Mouse (Mus musculus) heart, adult 18-20 months (tissue): Measurements from ENCODE around the gene Npas1. TPM values are rescaled to one million over a fixed set of nuclear protein-coding genes. Genes with fewer than 3 reads are reported as not detected.
A peak's percentile ranks its signal among the peaks of the same experiment; 100 is the strongest.

Experiments used
- DNase-seq, 2 experiments: peaks; one replicate each; pipeline ENCODE4 v3.0.0; 2021 to 2022; ENCODE audit warnings: mixed read lengths in 1 of 2
- total RNA-seq, 2 experiments: library from RNA; stranded (reverse); gene quantifications; 2 replicates each; pipeline ENCODE4 v1.2.3; 2021

Npas1 gene
- total RNA-seq, 2 experiments from 2014 or later: not detected

DNA sequence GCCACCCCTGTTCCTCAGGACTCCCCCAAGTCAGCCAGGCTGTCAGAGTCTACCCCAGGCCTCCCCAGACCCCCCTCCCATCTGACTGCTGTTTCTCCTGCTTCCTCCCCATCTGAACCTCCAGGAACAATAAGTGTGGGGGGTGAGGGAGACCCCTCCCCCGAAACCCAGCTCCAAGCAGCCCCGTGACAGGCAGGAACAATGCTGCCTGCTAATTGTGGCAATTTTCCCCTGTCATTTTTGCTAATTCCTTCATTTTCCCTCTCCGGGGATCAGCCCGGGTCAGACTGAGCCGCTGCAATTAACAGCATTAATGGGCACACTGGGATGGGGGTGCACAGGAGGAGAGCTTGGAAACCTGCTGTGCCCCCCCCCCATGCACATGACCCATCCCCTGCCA is 9.4 kb downstream of the Npas1 start:
- no peak for DNase-seq

DNA sequence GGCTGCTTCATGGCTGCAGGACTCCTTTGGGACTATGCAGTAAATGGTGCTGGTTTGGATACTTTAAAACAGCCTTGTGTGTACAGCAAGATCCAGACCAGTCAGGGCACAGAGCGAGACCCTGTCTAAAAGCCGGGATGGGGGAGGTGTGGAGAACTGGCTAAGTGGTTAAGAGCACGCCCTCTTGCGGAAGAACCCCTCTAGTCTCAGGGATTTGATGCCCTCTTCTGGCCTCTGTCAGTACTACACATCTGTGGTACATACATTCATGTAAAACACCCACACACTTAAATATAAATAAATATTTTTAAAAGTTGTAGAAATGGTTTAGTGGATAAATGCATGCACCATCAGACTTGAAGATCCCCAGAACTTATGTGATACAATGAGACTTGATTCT is 11.0 kb downstream of the Npas1 start:
- no peak for DNase-seq

GRCm38 (mm10) chr7:16465568-16465967 is 12.0 kb downstream of the Npas1 start:
- no peak for DNase-seq

GRCm38 (mm10) chr7:16465160-16465559 is 12.4 kb downstream of the Npas1 start:
- DNase-seq: peak; percentile 55 to 87

DNA sequence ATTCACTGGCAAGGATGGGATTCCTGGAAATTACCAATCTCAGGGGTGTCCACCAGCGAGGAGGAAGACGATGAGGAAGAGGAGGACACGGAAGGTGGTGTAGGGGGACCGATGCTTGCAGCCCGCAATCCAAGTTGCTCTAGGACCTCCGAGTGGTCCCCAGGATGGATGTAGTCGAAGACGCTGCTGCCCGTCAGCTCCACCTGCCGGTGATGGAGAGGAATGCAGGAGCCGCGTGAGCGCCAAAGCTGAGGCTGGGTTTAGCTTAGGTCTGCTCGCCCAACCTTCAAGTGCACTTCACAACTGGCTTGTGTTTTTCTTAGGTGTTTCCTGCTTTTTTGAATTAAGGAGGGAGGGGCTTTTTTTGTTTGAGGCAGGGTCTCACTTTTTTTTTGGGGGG is 14.3 kb downstream of the Npas1 start:
- DNase-seq: peak; percentile 71 to 92

DNA sequence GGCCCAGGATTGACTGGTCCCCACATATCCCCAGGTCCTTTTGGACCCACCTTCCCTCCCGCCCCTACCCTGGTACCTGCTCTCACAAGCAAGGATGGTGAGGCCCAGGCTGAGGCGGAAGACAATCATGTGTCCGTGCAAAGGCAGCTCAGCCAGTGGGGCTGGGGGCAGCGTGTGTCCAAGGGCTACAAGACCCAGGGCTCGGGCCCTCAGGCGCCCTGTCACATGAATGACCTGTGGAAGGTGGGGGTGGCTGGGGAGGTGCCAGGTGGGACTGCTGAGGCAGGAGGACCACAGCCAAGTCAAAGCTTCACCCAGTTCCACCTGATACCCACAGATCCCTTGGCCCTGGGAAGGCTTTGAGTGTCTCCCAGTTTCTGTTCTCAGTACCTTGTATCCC is 15.8 kb downstream of the Npas1 start:
- no peak for DNase-seq

- no peak for DNase-seq
These were observed 16.4 kb downstream of the Npas1 start for GRCm38 (mm10) chr7:16461151-16461550.

GRCm38 (mm10) chr7:16460566-16460965 is 17.0 kb downstream of the Npas1 start:
- DNase-seq: no peak

DNA sequence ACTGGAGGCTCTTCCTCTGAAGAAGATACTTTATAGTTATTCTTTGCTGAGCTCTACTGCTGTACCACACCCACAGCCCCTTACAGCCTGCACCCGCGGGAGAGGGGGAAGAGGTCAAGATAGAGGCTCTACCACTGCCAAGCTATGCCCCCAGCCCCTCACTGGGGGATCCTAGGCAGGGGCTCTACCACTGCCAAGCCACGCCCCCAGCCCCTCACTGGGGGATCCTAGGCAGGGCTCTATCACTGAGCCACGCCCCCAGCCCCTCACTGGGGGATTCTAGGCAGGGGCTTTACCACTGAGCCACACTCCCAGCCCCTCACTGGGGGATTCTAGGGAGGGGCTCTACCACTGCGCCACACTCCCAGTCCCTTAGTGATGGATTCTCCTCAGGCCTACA is 21.2 kb downstream of the Npas1 start:
- DNase-seq: no peak

DNA sequence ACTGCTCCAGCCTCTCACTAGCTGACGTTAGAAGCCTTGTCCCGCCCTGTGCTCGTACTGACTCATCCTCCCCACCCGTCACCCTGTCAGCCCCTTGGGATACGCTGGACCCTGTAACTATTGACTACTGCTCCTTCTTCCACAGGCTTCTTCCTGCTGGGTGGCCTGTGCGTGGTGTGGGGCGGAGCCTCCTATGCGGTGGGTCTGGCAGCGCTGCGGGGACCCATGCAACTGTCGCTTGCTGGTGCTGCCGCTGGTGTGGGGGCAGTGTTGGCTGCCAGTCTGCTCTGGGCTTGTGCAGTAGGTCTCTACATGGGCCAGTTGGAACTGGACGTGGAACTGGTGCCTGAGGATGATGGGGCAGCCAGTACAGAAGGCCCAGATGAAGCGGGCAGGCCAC is 22.5 kb downstream of the Npas1 start:
- no peak for DNase-seq

DNA sequence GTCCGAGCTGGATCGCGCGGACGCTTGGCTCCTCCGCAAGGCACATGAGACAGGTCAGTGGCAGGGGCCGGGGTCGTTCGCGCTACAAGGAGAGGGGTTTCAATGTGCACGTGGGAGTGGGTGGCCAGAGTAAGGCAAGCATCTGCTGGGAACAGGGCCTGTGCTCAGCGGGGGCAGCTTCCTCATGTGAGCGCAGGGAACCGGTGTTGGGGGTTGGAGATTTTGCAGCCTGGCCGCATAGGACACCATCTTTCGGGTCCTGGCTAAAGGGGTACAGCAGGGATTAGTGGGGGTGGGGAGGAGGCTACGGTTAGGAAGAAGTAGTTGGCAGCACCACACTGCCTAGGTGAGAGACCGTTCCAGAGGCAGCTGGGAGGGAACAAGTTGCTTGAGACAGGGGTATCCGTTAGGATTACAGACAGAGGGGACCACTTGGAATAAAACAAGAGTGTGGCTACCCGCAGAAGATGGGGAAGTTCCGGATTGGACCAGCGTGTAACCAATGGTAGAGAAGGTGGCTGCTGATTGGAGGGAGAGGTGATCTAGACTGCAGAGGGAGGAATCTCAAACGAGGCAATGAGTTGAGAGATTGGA is 24.3 kb downstream of the Npas1 start:
- DNase-seq: peak; percentile 62 to 65

GRCm38 (mm10) chr7:16452587-16453073 is 24.9 kb downstream of the Npas1 start, which contains the start of gene Tmem160:
Gene Tmem160 (plus strand): TSS chr7:16452779.
- peak; percentile 94 to 97 for DNase-seq

DNA sequence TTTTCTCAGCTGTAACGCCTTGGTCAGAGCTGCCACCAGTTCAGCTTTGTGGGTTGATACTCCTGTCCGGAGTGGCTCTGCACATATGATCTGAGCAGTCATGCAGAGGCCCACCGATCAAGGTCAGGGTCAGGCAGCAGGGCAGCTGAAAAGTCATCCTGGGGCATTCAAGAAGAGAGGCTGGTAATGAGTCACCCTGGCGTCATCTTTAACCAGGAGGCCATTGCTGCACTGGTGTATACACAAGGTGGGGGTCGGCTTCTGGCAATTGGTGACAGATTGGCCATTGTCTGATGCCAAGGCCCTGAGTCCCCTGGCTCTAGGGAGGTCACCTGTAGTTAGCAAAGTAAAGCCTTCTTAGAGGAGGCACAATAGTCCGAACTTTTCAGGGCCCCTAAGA is 25.9 kb downstream of the Npas1 start:
- DNase-seq: no peak

DNA sequence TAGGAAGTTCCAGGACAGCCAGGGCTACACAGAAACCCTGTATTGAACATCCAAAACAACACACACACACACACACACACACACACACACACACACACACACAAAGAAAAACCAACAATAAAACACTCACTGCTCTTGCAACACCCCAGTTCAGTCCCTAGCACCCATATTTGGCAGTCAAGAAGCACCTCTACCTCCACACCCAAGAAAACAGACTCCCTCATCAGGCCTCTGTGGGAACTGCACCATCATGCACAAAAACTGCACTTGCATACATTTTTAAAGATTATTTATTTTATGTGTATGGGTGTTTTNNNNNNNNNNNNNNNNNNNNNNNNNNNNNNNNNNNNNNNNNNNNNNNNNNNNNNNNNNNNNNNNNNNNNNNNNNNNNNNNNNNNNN is 36.3 kb downstream of the Npas1 start:
- no peak for DNase-seq

DNA sequence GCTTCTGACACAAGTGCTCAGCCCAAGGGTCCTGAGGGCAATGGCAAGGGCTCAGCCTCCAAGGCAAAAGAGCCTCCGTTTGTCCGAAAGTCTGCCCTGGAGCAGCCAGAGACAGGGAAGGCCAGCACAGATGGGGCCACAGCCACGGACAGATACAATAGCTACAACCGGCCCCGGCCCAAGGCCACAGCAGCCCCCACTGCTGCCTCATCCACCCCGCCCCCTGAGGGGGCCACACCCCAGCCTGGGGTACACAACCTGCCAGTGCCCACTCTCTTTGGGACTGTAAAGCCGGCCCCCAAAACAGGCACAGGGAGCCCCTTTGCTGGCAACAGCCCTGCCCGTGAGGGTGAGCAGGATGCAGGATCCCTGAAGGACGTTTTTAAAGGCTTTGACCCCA is 42.4 kb downstream of the Npas1 start:
- DNase-seq: no peak

- no peak for DNase-seq
These were observed 44.1 kb downstream of the Npas1 start for GRCm38 (mm10) chr7:16433352-16433971.

GRCm38 (mm10) chr7:16426129-16426729 is 51.3 kb downstream of the Npas1 start:
- peak; percentile 86 to 92 for DNase-seq

GRCm38 (mm10) chr7:16425721-16426120 is 51.8 kb downstream of the Npas1 start:
- DNase-seq: no peak

GRCm38 (mm10) chr7:16423731-16424130 is 53.8 kb downstream of the Npas1 start:
- no peak for DNase-seq

- DNase-seq: no peak
These were observed 55.2 kb downstream of the Npas1 start for GRCm38 (mm10) chr7:16422222-16422856.

GRCm38 (mm10) chr7:16420493-16421118 is 56.9 kb downstream of the Npas1 start:
- DNase-seq: no peak

- no peak for DNase-seq
These were observed 58.8 kb downstream of the Npas1 start for GRCm38 (mm10) chr7:16418713-16419112.
